Mouse (Mus musculus) stomach, postnatal 0 days (tissue): ENCODE data around the gene Mmgt2. TPM values are rescaled to one million over a fixed set of nuclear protein-coding genes. Genes with fewer than 3 reads are reported as not detected.

Experiments
- ATAC-seq: fragments of 200-750 bp; cut with Nextera tagmentation; 2 replicates; pipeline ENCODE4 v1.8.0; 2017; ENCODE audit not compliant: low FRiP score, low TSS enrichment
- DNase-seq: peaks from one replicate; pipeline ENCODE4 v3.0.0-alpha.2; 2016; ENCODE audit warnings: low spot score
- H3K27ac ChIP-seq: fragments of 300-500 bp; sonication (generic); replicated peaks from 2 replicates; pipeline ENCODE4 v1.5.1; 2014; ENCODE audit warnings: mild to moderate bottlenecking, control low read depth
- H3K27me3 ChIP-seq: fragments of 300-500 bp; sonication (generic); 2 replicates; pipeline ENCODE4 v1.6.1; 2014; ENCODE audit warnings: low read length; ENCODE audit not compliant: control insufficient read depth, insufficient read depth
- H3K36me3 ChIP-seq: fragments of 300-500 bp; sonication (generic); 2 replicates; pipeline ENCODE4 v1.6.1; 2014; ENCODE audit warnings: low read length, mixed read lengths; ENCODE audit not compliant: control insufficient read depth, insufficient read depth
- H3K4me1 ChIP-seq: fragments of 300-500 bp; sonication (generic); replicated peaks from 2 replicates; pipeline ENCODE4 v1.6.1; 2014; ENCODE audit warnings: antibody characterized with exemption; ENCODE audit not compliant: control insufficient read depth, insufficient read depth
- H3K4me2 ChIP-seq: fragments of 300-500 bp; sonication (generic); replicated peaks from 2 replicates; pipeline ENCODE4 v1.6.1; 2014; ENCODE audit warnings: low read depth, mild to moderate bottlenecking, control low read depth, moderate library complexity
- H3K4me3 ChIP-seq: fragments of 300-500 bp; sonication (generic); 2 replicates; pipeline ENCODE4 v1.5.1; 2014; ENCODE audit warnings: low read depth, low read length, control low read depth
- H3K9ac ChIP-seq: fragments of 300-500 bp; sonication (generic); 2 replicates; pipeline ENCODE4 v1.6.1; 2014; ENCODE audit warnings: mild to moderate bottlenecking, low read length, control low read depth, mixed read lengths
- H3K9me3 ChIP-seq: fragments of 300-500 bp; sonication (generic); 2 replicates; pipeline ENCODE4 v1.6.1; 2016; ENCODE audit warnings: low read length; ENCODE audit not compliant: control insufficient read depth
- CTCF ChIP-seq: IDR thresholded peaks from 2 replicates; pipeline ENCODE4 v1.5.1; 2016; ENCODE audit warnings: antibody characterized with exemption, low read depth, mild to moderate bottlenecking, moderate library complexity
- EP300 ChIP-seq: optimal IDR thresholded peaks from 2 replicates; pipeline ENCODE3; 2016; ENCODE audit warnings: antibody characterized with exemption
- WGBS: fragments of 180-500 bp; shearing (Covaris S2); extraction: QIAGEN DNeasy Blood & Tissue Kit; methylation state at CpG from one replicate; pipeline ENCODE4 v1.1.7; 2014; 5-methylcytosine and 5-hydroxymethylcytosine counted together
- polyA plus RNA-seq: library from polyadenylated mRNA; unstranded; fragments of >200 nt; fragmentation: Nextera tagmentation; extraction: Ambion mirVana; gene quantifications from 2 replicates; pipeline ENCODE4 v1.2.1, GENCODE M21; 2015

Gene Mmgt2
- polyA plus RNA-seq, 1 experiment from 2014 or later, result 35.9 TPM

- ATAC-seq (no peak), DNase-seq (no peak)
- no peak overlapping the region for H3K9ac ChIP-seq
- H3K27ac ChIP-seq, result peak overlapping the region; percentile 1; the same call in 1 of the 2 replicates
- TF ChIP-seq CTCF (no peak), EP300 (no peak)
- H3K9me3 ChIP-seq, result no peaks in the 10 kb centered on the region
- no peaks in the 10 kb centered on the region for H3K36me3 ChIP-seq
- H3K4me3 ChIP-seq, result no peak overlapping the region
- 69% methylated on average over 4 of the region's 4 CpGs for WGBS
- H3K4me1 ChIP-seq, result peaks cover 5% of the 10 kb centered on the region; the same call in 1 of the 2 replicates
- no peaks in the 10 kb centered on the region for H3K27me3 ChIP-seq
- no peak overlapping the region for H3K4me2 ChIP-seq
Observed at GRCm38 (mm10) chr11:62622850-62623249, 25.6 kb upstream of the Mmgt2 start.

- Histone ChIP-seq H3K27me3 (no peaks in the 10 kb centered on the region), H3K9me3 (no peaks in the 10 kb centered on the region), H3K36me3 (no peaks in the 10 kb centered on the region), H3K4me2 (no peak overlapping the region), H3K9ac (peak overlapping the region; percentile 13; the same call in 1 of the 2 replicates), H3K27ac (peak overlapping the region; percentile 83), H3K4me1 (peaks cover 5% of the 10 kb centered on the region; the same call in 1 of the 2 replicates), H3K4me3 (no peak overlapping the region)
- WGBS, result 52% methylated on average over 10 of the region's 10 CpGs
- ATAC-seq, result peak; percentile 81
- peak; percentile 60 for DNase-seq
- no peak for TF ChIP-seq EP300
- no peak for TF ChIP-seq CTCF
Observed at GRCm38 (mm10) chr11:62624341-62625291, 23.8 kb upstream of the Mmgt2 start.

DNA sequence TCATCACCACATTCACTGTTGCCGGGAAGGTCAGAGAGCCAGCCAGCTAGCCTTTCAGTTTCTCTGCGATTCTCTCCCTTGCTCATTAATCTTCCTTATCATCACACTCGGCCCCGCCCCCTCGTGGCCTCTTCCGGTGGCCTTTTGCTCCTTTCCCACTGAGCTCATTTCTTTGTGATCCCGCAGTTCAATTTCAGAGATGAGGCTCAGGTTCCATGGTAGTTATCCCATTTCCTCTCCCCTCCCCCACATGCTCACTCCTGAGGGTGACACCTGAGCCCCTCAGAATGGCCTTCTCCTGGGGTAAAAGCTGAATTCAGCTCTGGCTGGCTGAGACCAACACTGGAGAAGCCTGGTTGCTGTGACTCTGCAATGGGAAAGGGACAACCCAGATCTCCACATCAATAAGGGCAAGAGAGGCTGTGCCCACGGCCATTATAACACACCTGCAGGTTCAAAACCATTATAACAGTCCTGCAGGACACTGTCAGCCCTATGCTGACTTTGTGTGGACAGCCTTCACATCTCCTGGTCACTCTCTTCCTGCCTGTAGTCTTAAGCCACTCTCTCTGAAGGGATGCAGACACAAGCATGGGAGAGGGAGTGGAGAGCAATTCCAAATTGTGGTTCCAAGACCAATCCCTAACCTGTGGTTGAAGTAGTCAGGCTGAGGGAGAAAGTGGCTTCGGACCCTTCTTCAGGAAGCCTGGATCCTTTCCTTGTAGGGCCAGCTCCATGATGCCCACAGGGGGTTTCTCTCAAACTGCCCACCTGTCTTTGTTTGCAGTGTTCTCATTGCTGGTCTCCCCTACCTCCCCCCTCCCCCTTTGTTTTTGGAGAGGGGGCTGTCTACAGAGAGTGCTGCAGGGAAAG is 18.9 kb upstream of the Mmgt2 start:
- ATAC-seq (peak; percentile 28; the same call in 1 of the 2 replicates), DNase-seq (peak; percentile 65)
- 0 out of 2 replicates have a peak overlapping the region, but pooled peaks have one; percentile 14 for H3K4me2 ChIP-seq

GRCm38 (mm10) chr11:62630225-62630821 is 18.1 kb upstream of the Mmgt2 start:
- peaks cover 3% of the 10 kb centered on the region; the same call in 1 of the 2 replicates for H3K4me1 ChIP-seq
- peak; percentile 36; the same call in 1 of the 2 replicates for ATAC-seq
- H3K27me3 ChIP-seq, result no peaks in the 10 kb centered on the region
- DNase-seq, result no peak
- 0 out of 2 replicates have a peak overlapping the region, but pooled peaks have one; percentile 8 for H3K4me2 ChIP-seq
- no peak overlapping the region for H3K4me3 ChIP-seq
- no peak overlapping the region; the same call in 1 of the 2 replicates for H3K9ac ChIP-seq
- H3K36me3 ChIP-seq, result no peaks in the 10 kb centered on the region
- WGBS, result 11% methylated on average over 11 of the region's 11 CpGs
- TF ChIP-seq CTCF, result no peak
- TF ChIP-seq EP300, result no peak
- H3K9me3 ChIP-seq, result no peaks in the 10 kb centered on the region
- no peak overlapping the region for H3K27ac ChIP-seq

More for the DNA sequence above, 18.9 kb upstream of the Mmgt2 start:
- TF ChIP-seq EP300 (no peak), CTCF (no peak)
- Histone ChIP-seq H3K9ac (no peak overlapping the region), H3K4me3 (no peak overlapping the region), H3K27me3 (no peaks in the 10 kb centered on the region), H3K4me1 (peaks cover 3% of the 10 kb centered on the region; the same call in 1 of the 2 replicates), H3K27ac (0 out of 2 replicates have a peak overlapping the region, but pooled peaks have one; percentile 30), H3K36me3 (no peaks in the 10 kb centered on the region), H3K9me3 (no peaks in the 10 kb centered on the region)
- 18% methylated on average over 9 of the region's 9 CpGs for WGBS

GRCm38 (mm10) chr11:62631138-62631537 is 17.3 kb upstream of the Mmgt2 start:
- Histone ChIP-seq H3K4me2 (no peak overlapping the region), H3K4me1 (peaks cover 3% of the 10 kb centered on the region; the same call in 1 of the 2 replicates), H3K4me3 (no peak overlapping the region), H3K36me3 (no peaks in the 10 kb centered on the region), H3K27me3 (no peaks in the 10 kb centered on the region), H3K9me3 (no peaks in the 10 kb centered on the region), H3K27ac (no peak overlapping the region), H3K9ac (no peak overlapping the region)
- WGBS, result 61% methylated on average over 4 of the region's 4 CpGs
- no peak for TF ChIP-seq EP300
- no peak for TF ChIP-seq CTCF
- ATAC-seq (no peak), DNase-seq (no peak)
